In the genomic region with DNA sequence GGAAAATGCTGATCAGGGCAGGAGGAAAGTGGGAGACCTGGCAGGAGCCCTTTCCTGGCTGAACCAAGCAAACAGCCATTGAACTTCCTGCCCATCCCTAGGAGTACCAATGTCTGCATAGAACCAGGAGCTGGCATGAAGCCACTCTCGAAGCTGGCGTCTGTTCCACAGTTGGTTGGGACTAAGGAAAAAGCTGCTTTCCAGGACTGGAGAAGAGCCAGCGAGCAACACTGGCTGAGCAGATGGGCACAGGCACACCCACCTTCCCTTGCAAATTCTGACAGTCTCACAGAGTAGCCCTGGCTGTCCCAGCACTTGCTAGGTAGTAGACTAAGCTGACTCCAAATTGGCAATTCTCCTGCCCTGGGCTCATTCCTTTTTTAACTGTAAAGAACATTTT, we compare ENCODE assay signal across 8 mouse cellular contexts. TPM values are rescaled to one million over a fixed set of nuclear protein-coding genes. Genes with fewer than 3 reads are reported as not detected.
DNase-seq lines count a peak whose midpoint lies in the region; ATAC-seq and TF ChIP-seq lines count a peak whose summit lies in the region.

No protein-coding gene starts in this region.

- 49% methylated on average over 3 of the region's 3 CpGs for WGBS in kidney, adult 2 months
- WGBS in kidney, embryonic 15.5 days, result 70% methylated on average over 3 of the region's 3 CpGs
- 60% methylated on average over 3 of the region's 3 CpGs for WGBS in embryonic facial prominence, embryonic 13.5 days
- 77% methylated on average over 3 of the region's 3 CpGs for WGBS in intestine, postnatal 0 days

- no peaks in the 10 kb centered on the region for H3K27me3 ChIP-seq in kidney, adult 2 months (replicated peaks; ENCODE audit: control insufficient read depth, insufficient read depth, low read length)
- H3K27me3 ChIP-seq in kidney, embryonic 15.5 days, result no peaks in the 10 kb centered on the region
- H3K27me3 ChIP-seq in embryonic facial prominence, embryonic 13.5 days, result no peaks in the 10 kb centered on the region
- no peaks in the 10 kb centered on the region for H3K27me3 ChIP-seq in intestine, postnatal 0 days (replicated peaks; ENCODE audit: control insufficient read depth, insufficient read depth, low read length)

- no peak for TF ChIP-seq POLR2A in kidney, adult 2 months (IDR thresholded peaks at IDR 0.05; ENCODE audit: low read depth, low read length)

- no peak overlapping the region for H3K4me2 ChIP-seq in kidney, embryonic 15.5 days
- H3K4me2 ChIP-seq in embryonic facial prominence, embryonic 13.5 days, result no peak overlapping the region
- H3K4me2 ChIP-seq in intestine, postnatal 0 days (replicated peaks; ENCODE audit: low read depth), result no peak overlapping the region

- no peak for ATAC-seq in kidney, embryonic 15.5 days (replicated peaks; ENCODE audit: low FRiP score)
- no peak for ATAC-seq in embryonic facial prominence, embryonic 13.5 days (ENCODE audit: insufficient number of reproducible peaks, insufficient read depth, low FRiP score, low TSS enrichment, low read depth)
- no peak for ATAC-seq in activated CD4-positive, CD25-positive, alpha-beta regulatory T cell, adult 4 months
- ATAC-seq in intestine, postnatal 0 days, result no peak

- no peaks in the 10 kb centered on the region for H3K9me3 ChIP-seq in kidney, embryonic 15.5 days (replicated peaks)
- H3K9me3 ChIP-seq in embryonic facial prominence, embryonic 13.5 days, result no peaks in the 10 kb centered on the region
- H3K9me3 ChIP-seq in intestine, postnatal 0 days (ENCODE audit: control insufficient read depth), result no peaks in the 10 kb centered on the region

- H3K4me3 ChIP-seq in kidney, adult 2 months (ENCODE audit: insufficient read depth, low read depth, low read length), result no peak overlapping the region
- no peak overlapping the region for H3K4me3 ChIP-seq in kidney, embryonic 15.5 days (replicated peaks)
- no peak overlapping the region for H3K4me3 ChIP-seq in embryonic facial prominence, embryonic 13.5 days
- no peak overlapping the region for H3K4me3 ChIP-seq in intestine, postnatal 0 days (ENCODE audit: low read depth, low read length)

- peak; percentile 53 for DNase-seq in kidney, adult 2 months
- peak; percentile 97 for DNase-seq in brain, adult 2 months (ENCODE audit: low read depth, low spot score)
- peak; percentile 61 for DNase-seq in layer of hippocampus, adult 9-10 months (ENCODE audit: low spot score)
- peak; percentile 76 for DNase-seq in lung, postnatal 14 days

- no peaks in the 10 kb centered on the region for H3K36me3 ChIP-seq in kidney, adult 2 months (ENCODE audit: control insufficient read depth, insufficient read depth, low read length)
- no peaks in the 10 kb centered on the region for H3K36me3 ChIP-seq in kidney, embryonic 15.5 days
- no peaks in the 10 kb centered on the region for H3K36me3 ChIP-seq in embryonic facial prominence, embryonic 13.5 days
- no peaks in the 10 kb centered on the region for H3K36me3 ChIP-seq in intestine, postnatal 0 days (ENCODE audit: control insufficient read depth, insufficient read depth)

- H3K9ac ChIP-seq in kidney, embryonic 15.5 days, result no peak overlapping the region
- H3K9ac ChIP-seq in embryonic facial prominence, embryonic 13.5 days, result no peak overlapping the region
- H3K9ac ChIP-seq in intestine, postnatal 0 days (ENCODE audit: low read depth, low read length), result no peak overlapping the region

- no peak for TF ChIP-seq CTCF in kidney, adult 2 months (conservative IDR thresholded peaks at IDR 0.05; ENCODE audit: insufficient read depth, insufficient read length, low read depth, low read length)
- no peak for TF ChIP-seq CTCF in intestine, postnatal 0 days (IDR thresholded peaks at IDR 0.05; ENCODE audit: low read depth)

- H3K27ac ChIP-seq in kidney, adult 2 months (ENCODE audit: insufficient read depth, low read depth, low read length), result no peak overlapping the region
- no peak overlapping the region for H3K27ac ChIP-seq in kidney, embryonic 15.5 days
- peak overlapping the region; percentile 57; the same call in 1 of the 2 replicates for H3K27ac ChIP-seq in embryonic facial prominence, embryonic 13.5 days
- H3K27ac ChIP-seq in intestine, postnatal 0 days (ENCODE audit: low read depth, low read length), result no peak overlapping the region

- H3K4me1 ChIP-seq in kidney, adult 2 months (ENCODE audit: control insufficient read depth, insufficient read depth, low read length), result no peaks in the 10 kb centered on the region
- H3K4me1 ChIP-seq in kidney, embryonic 15.5 days, result peaks cover 21% of the 10 kb centered on the region
- H3K4me1 ChIP-seq in embryonic facial prominence, embryonic 13.5 days, result peaks cover 32% of the 10 kb centered on the region
- no peaks in the 10 kb centered on the region; the same call in 1 of the 2 replicates for H3K4me1 ChIP-seq in intestine, postnatal 0 days (replicated peaks; ENCODE audit: control insufficient read depth, insufficient read depth, low read length)

RNA-seq across cellular contexts. Expression of a gene that starts 3.5 kb away (rescaled TPM):
- 0.12 and 0.13 TPM in 2 replicates for polyA plus RNA-seq in kidney, adult 2 months (2012; rRNA removed)
- polyA plus RNA-seq in kidney, embryonic 15.5 days (2015; fragmentation: Nextera tagmentation; extraction: Ambion mirVana), result not detected in 2 replicates
- not detected in 2 replicates for polyA plus RNA-seq in embryonic facial prominence, embryonic 13.5 days (2015; fragmentation: Nextera tagmentation; extraction: Ambion mirVana)
- polyA plus RNA-seq in activated CD4-positive, CD25-positive, alpha-beta regulatory T cell, adult 4 months (2017; shearing (Covaris generic)), result under 1 TPM in 1 of 2 experiments, not detected in 1; 0.24 TPM
- not detected in 2 replicates for polyA plus RNA-seq in intestine, postnatal 0 days (2015; fragmentation: Nextera tagmentation; extraction: Ambion mirVana)

RNA-seq across cellular contexts. Expression of a gene that starts 22.5 kb away (rescaled TPM):
- polyA plus RNA-seq in kidney, adult 2 months (2012; rRNA removed), result 3.3 and 4.7 TPM in 2 replicates
- polyA plus RNA-seq in kidney, embryonic 15.5 days (2015; fragmentation: Nextera tagmentation; extraction: Ambion mirVana), result 71.7 and 73.9 TPM in 2 replicates
- polyA plus RNA-seq in embryonic facial prominence, embryonic 13.5 days (2015; fragmentation: Nextera tagmentation; extraction: Ambion mirVana), result 63.0 and 71.6 TPM in 2 replicates
- 100 to 1,000 TPM; 215 to 250 TPM for polyA plus RNA-seq in activated CD4-positive, CD25-positive, alpha-beta regulatory T cell, adult 4 months (2017; shearing (Covaris generic))
- 25.2 and 26.8 TPM in 2 replicates for polyA plus RNA-seq in intestine, postnatal 0 days (2015; fragmentation: Nextera tagmentation; extraction: Ambion mirVana)

RNA-seq across cellular contexts. Expression of a gene that starts 24.5 kb away (rescaled TPM):
- polyA plus RNA-seq in kidney, adult 2 months (2012; rRNA removed), result 212 and 261 TPM in 2 replicates
- polyA plus RNA-seq in kidney, embryonic 15.5 days (2015; fragmentation: Nextera tagmentation; extraction: Ambion mirVana), result 231 and 236 TPM in 2 replicates
- polyA plus RNA-seq in embryonic facial prominence, embryonic 13.5 days (2015; fragmentation: Nextera tagmentation; extraction: Ambion mirVana), result 252 and 284 TPM in 2 replicates
- polyA plus RNA-seq in activated CD4-positive, CD25-positive, alpha-beta regulatory T cell, adult 4 months (2017; shearing (Covaris generic)), result 100 to 1,000 TPM; 109 to 116 TPM
- 343 and 352 TPM in 2 replicates for polyA plus RNA-seq in intestine, postnatal 0 days (2015; fragmentation: Nextera tagmentation; extraction: Ambion mirVana)
